Mouse (Mus musculus): Measurements from ENCODE around the gene H3f3b. TPM values are rescaled to one million over a fixed set of nuclear protein-coding genes. Genes with fewer than 3 reads are reported as not detected.

H3f3b gene
- 100 to 1,000 TPM; 252 TPM for total RNA-seq (2021)
- long read RNA-seq, experiment 1, transcript H3f3b-201 (4 exons, 1,993 nt) = major isoform, 360 of 396 reads
- long read RNA-seq, experiment 1, transcript H3f3b-203 (3 exons, 773 nt) = minor isoform, 13 of 396 reads
- long read RNA-seq, experiment 1, partial matches to known transcripts = 5 of 396 reads
- long read RNA-seq, experiment 1, other reads (novel, unspliced or antisense) = 17 of 396 reads
- long read RNA-seq, experiment 2, transcript H3f3b-201 (4 exons, 1,993 nt) = major isoform, 482 of 508 reads
- long read RNA-seq, experiment 2, transcript H3f3b-203 (3 exons, 773 nt) = minor isoform, 6 of 508 reads
- long read RNA-seq, experiment 2, partial matches to known transcripts = 2 of 508 reads
- long read RNA-seq, experiment 2, other reads (novel, unspliced or antisense) = 17 of 508 reads

- no peak for DNase-seq
Observed at GRCm38 (mm10) chr11:116027756-116028155, at the start of gene H3f3b. Gene H3f3b, minus strand, starts transcription at chr11:116027962.

DNA sequence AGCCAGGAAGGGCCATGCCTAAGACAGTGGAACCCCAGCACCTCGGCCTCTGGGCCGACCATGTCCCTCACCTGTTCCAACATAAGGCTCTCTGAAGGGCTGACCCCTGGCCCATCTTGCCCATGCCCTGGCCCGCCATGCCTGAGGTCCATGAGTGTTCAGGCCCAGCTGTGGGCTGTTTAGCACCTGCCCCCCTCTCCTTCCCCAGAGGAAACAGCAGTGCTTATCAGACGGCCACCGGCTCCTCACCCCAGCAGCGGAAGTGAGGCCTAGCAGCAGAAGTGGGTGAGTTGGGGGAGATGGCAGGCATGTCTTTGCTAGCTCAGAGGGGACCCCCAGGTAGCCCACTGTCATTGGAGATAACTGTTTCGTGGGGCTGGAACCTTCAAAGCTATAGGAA is 49.1 kb upstream of the H3f3b start:
- DNase-seq = no peak

DNA sequence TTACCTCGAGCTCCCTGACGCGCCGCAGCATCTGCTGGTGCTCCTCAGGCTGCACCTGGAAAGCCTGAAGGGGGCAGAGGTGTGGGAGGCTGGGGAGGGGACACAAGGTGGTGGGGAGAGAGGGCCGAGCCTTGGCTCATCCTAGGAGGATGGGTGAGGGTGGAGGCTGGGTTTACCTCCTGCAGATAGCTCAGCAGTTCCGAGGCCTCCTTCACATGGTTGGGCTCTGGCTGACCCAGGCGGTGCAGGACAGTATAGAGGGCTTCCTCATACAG is 48.4 kb upstream of the H3f3b start:
- no peak for DNase-seq

DNA sequence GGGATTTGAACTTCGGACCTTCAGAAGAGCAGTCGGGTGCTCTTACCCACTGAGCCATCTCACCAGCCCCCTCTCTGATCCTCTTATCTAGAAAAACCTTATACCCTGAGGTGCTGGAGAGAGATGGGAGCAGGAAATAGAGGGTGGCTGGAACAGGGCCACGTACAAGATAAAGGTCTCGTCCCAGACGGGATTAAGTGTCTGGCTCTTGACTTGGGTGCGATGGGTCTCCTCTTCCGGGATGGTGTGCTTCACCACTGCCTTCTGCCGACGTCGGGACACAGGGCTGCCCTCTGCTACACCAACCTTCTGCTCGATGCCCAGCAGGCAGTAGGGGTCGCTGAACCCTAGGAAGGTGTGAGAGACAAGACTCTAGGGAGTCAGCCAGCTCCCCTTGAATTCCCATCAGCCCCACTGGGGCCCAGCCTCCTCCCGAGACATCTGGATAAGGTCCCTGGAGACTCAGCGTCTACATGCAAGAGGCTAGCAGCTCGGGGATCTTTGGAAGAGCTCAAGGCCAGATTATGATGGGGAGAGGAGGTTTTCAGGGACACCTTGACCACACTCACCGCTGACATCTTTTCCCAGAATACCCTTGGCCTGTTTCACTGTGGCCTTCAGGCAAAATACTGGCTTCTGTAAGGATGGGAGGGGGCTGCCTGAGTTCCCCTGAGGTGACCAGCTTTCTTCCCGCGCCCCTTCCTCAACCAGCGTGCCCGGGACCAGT is 47.9 kb upstream of the H3f3b start:
- no peak for DNase-seq

- no peak for DNase-seq
Observed at GRCm38 (mm10) chr11:116074436-116074991, 46.8 kb upstream of the H3f3b start.

DNA sequence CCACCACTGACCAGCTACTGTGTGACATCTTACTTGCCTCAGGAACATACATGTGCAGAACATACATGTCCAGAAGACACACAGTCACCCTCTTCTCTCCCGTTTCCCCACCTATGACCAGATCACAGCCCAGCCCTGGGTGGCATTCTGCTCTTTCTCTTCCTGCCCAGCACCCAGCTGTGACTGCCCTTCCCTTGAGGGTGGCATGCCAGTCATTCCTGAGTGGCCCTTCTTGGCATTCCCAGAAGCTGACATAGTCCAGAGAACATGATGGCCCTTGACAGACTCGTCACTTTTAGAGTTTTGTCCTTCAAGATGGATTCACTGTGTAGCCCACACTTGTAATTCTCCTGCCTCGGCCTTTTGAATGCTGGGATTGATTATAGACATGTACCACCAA is 44.8 kb upstream of the H3f3b start:
- no peak for DNase-seq

DNA sequence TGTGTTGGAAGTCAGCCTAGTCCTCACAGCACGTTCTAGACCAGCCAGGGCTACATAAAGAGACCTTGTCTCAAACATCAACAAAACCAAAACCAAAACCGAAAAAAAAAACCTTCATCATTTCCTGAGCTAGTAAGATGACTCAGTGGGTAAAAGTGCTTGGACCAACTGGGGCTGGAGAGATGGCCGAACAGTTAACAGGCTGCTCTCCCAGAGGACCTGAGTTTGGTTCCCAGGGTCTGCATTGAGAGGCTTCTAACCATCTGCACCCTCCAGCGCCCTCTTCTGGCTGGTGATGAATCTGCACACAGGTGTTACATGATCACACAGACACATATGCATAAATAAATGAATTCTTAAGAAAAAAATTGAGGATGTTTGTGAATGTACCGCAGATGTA is 43.7 kb upstream of the H3f3b start:
- DNase-seq = no peak

DNA sequence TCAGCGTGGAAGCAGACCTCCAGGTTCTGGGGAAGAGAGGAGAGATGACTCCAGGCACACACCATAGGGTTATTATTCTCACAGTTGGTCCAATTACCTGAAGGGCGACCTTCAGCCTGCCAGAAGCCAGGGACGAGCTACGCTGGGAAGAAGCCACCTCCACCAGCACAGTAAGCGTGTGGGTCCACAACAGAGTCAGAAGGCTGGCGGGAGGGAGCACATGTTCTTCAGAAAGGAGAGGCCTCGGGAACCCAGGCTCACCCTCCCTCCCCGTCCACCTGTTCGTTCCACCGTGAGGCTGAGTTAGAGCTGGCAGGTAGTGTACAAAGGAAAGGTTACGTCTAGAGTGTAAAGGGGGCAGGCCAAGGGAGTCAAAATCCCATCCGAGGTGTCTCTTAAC is 37.6 kb upstream of the H3f3b start:
- no peak for DNase-seq

DNA sequence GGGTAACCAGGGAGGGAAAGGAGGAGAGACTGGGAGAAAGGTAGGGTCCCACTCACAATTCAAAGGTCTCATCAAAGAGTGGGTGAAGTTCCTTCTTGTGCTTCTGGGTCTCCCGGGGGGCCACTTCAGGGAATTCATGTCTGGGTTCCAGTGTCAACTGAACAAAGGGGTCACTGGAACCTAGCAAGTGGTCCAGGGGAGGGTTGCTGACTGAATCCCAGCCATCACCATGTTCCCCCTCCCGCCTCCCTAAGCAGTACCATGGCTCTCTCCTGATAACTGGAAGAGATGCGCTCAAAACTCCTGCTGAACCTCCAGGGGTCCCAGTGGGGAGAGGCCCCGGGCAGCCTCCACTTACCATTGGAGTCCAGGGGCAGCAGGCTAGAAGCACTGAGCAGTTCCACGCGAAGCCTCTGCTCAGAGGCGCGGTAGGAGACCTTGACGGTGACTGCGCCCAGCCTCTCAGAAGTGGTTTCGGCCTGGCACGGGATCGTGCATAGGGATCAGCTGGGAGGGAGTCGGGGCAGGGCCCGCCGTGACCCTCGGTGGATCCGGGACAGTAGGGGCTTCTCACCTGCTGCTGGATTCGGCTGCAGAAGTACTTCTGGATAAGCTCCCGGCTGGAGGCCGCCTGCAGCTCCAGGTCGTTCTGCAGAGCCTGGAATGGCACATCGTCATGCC is 36.6 kb upstream of the H3f3b start:
- no peak for DNase-seq

- no peak for DNase-seq
Observed at GRCm38 (mm10) chr11:116063562-116063961, 35.8 kb upstream of the H3f3b start.

GRCm38 (mm10) chr11:116062521-116062920 is 34.8 kb upstream of the H3f3b start:
- no peak for DNase-seq

DNA sequence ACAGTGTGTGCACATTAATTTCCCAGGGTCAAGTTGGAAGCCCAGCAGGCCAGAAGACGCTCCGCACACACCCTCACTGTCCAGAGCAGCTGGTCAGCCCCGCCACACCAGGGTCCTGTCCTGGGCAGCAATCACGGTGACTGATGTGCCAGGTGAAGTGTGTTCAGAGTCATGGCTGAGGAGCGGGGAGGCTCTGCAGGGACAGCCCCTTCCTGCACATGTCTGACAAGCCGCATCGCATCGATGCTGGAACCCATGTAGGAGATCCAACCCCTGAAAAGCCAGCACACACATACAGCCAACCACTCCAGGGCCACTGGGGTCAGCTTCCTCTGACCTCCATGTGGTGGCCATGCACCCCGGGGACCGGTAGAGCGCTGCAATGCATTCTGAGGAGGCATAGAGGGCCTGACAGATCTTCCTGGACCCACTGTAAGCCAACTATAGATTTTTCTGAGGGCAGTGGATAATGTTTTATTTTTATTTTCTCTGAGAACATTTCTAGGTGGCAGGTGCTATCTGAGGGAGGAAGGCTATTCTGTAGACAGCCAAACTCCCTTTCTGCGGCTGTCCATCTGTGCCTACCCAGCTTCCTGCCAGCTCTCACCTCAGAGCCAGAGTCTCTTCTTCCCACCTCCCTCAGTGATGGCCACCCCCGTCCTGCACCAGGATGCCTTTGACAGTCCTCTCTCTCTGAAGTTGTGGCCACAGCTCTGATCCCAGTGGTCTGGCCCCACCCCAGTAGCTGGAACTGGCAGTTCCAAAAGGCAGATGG is 34.1 kb upstream of the H3f3b start:
- DNase-seq = no peak

DNA sequence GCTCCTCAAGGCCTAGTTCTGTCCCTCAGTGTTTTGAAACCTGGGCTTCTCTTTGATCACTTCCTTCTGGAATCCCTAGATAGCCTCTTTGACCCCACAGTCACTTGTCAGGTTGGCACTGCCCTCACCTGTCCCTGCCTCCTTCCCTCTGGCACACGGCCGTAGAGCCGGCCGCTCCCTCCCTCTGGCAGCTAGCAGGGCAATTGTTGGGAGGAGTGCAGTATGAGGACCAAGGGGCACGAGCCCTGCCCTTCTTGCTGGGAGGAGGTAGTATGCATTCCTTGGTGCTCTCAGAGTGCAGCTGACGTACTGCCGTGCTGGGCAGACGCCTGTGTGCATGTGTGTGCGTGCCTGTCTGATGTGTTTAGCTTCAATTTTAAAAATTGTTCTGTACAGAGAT is 32.8 kb upstream of the H3f3b start:
- no peak for DNase-seq

- no peak for DNase-seq
Observed at GRCm38 (mm10) chr11:116059691-116060025, 31.9 kb upstream of the H3f3b start.

DNA sequence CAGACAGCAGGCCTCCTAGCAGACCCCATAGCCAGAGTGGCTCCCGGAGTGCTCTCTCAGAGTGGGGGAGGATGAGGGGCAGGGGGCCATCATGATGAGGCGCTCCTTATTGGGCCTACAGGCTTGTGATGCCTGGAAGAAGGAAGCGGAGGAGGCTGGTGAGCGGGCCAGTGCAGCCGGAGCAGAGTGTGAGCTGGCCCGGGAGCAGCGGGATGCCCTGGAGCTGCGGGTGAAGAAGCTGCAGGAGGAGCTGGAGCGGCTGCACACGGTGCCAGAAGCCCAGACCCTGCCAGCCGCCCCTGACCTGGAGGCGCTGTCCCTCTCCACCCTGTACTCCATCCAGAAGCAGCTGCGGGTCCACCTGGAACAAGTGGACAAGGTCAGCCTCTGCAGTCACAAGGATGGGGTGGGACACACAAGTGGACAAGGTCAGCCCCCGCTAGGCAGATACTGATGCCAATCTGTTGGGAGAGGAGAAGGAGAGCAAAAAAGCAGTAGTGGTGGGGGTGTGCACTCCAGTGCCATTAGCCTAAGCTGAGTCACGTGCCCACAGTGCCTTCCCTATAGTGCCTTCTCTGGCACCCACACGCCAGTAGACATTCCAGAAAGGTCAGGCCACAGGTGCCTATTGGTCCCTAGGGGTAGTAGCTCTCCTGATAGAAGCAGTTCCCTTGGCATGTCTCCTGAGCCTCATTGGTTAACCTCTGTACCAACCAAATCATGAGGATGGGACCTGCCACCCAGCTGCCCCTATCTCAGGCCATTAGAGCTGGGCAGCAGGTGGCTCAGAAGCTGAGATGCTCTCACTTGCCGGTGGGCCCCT is 31.3 kb upstream of the H3f3b start:
- DNase-seq = no peak

GRCm38 (mm10) chr11:116058022-116058614 is 30.4 kb upstream of the H3f3b start:
- no peak for DNase-seq

DNA sequence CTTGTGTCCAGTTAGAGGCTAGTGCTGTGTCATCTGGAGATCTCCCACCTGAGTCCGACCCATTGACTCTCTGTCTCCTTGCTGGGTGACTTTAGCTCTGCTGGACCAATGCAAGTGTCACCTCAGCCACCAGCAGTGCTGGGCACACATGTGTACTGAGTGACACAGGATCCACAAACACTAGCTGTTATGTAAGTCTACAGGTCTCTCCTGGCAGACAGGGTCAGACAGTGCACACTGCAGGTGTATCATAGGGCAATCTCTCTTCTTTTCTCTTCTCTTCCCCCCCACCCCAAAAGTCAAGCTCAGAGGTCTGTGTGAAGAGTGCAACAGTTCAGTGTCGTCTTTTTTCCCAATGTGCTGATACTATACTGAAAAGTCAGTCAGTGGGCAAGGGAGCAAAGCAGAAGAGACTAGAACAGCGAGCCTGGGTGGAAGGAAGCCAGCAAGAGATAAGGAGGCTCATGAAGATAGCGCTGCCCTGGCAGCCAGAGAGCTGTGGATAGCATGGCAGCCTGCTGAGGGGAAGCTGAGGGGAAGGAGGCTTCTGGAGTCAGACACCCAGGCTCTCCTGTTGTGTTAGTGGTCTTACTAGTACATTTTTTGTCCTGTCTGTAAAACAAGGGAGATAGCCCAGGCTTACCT is 29.6 kb upstream of the H3f3b start:
- no peak for DNase-seq

DNA sequence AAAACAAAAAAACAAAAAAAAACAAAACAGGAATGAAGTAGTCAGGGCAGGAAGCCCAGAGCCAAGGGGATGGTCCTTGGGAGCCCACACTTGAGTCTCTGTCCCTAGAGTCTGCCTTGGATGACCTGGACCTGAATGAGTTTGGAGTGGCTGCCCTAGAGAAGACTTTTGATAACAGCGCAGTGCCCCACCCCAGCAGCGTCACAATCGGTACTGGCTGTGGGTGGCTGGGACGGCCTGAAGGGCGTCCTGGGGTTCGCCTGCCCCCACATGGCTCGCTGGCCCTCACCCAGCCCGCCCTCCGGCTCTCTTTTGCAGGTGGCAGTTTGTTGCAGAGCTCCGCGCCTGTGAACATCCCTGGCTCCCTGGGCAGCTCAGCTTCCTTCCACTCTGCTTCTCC is 28.1 kb upstream of the H3f3b start:
- DNase-seq = no peak

DNA sequence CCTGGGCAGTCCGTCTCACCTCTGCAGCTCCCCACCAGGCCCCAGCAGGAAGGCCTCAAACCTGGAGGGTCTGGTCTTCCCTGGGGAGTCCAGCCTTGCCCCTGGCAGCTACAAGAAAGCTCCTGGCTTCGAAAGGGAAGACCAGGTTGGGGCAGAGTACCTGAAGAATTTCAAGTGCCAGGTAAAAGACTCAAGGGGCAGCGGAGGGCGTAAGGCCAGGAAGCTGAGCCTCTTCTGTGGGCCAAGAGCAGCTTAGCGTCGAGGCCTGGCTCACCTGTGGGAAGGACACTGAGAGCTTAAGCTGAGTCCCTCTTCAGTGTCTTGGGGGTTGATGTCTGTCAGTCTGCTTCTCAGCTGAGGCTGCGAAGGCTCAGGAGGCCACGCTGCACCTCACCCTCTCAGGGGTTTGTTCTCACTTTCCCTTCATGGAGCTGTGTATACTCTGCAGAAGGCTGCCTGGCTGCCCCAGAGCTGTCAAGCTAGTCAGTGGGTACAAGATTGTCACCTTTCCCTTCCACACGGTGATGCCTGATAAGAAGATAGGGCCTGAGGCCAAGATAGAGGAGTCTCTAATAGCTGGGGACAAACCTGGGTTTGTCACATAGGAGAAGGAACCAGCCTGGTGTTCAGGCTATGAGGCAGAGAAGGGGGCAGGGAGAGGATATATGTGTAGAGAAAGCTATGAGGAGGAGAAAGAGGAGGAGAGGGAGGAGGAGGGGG is 25.9 kb upstream of the H3f3b start:
- no peak for DNase-seq

DNA sequence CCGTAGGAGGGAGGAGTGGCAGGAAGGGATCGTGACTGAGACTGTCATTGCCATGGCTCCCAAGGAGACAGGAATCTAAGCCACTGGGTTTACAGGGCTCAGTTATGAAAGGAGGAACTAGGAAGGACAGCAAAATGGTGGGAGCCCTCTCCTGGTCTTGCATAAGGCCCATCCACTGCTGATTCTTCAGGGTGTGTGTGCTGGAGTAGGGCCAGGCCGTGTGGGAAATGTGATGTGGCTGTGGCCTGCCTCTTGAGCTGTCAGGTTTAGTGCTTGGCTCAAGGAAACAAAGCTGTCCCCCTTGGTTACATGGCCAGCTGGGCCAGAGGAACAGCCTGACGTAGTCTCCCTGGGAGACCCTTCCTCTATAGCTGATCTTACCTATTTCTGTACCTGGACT is 22.4 kb upstream of the H3f3b start:
- no peak for DNase-seq

All from gastrocnemius, postnatal 10 days (tissue).